Mouse (Mus musculus) CD8-positive naive resting alpha-beta T cell, adult 2 months (primary cell): ENCODE data around the gene Cd69.

Experiments used
- DNase-seq, 2 experiments: peaks; one replicate each; pipeline ENCODE4 v3.0.0; 2022; ENCODE audit warnings: low read depth in 2 of 2, low spot score in 2 of 2

Cd69 gene

GRCm38 (mm10) chr6:129228935-129229773 is 46.1 kb downstream of the Cd69 start:
- peak in 1 of 2 experiments; percentile 18 for DNase-seq

- no peak for DNase-seq
Observed at GRCm38 (mm10) chr6:129225078-129225477, 50.2 kb downstream of the Cd69 start.

- no peak for DNase-seq
Observed at GRCm38 (mm10) chr6:129224090-129224489, 51.1 kb downstream of the Cd69 start.

- no peak for DNase-seq
Observed at GRCm38 (mm10) chr6:129223611-129224010, 51.6 kb downstream of the Cd69 start.

- no peak for DNase-seq
Observed at GRCm38 (mm10) chr6:129222188-129222800, 52.9 kb downstream of the Cd69 start.

GRCm38 (mm10) chr6:129221053-129221452 is 54.2 kb downstream of the Cd69 start:
- no peak for DNase-seq

GRCm38 (mm10) chr6:129219897-129220517 is 55.2 kb downstream of the Cd69 start:
- no peak for DNase-seq

GRCm38 (mm10) chr6:129218191-129218696 is 57.0 kb downstream of the Cd69 start:
- DNase-seq, result no peak
